Mouse (Mus musculus) thymus, adult 2 months (tissue): ENCODE measurements at regions not wholly inside any gene's neighbourhood (a gene's known extent, or its start where the extent isn't known, plus 50 kb on each side); places are given as distances from the start of the nearest gene placed in this dataset.

Source experiments
- DNase-seq: peaks from one replicate; pipeline ENCODE4 v3.0.0; 2021
- H3K27ac ChIP-seq: fragments of 200-500 bp; 2 replicates; pipeline ENCODE4 v1.5.1; 2012; ENCODE audit warnings: low read length, control low read depth; ENCODE audit not compliant: control insufficient read depth, insufficient read depth
- H3K27me3 ChIP-seq: fragments of 200-500 bp; 2 replicates; pipeline ENCODE4 v1.6.1; 2012; ENCODE audit warnings: mild to moderate bottlenecking, low read length, moderate library complexity, mixed read lengths; ENCODE audit not compliant: control insufficient read depth, insufficient read depth
- H3K36me3 ChIP-seq: fragments of 200-500 bp; 2 replicates; pipeline ENCODE4 v1.6.1; 2012; ENCODE audit warnings: mild to moderate bottlenecking, low read length, moderate library complexity; ENCODE audit not compliant: control insufficient read depth, insufficient read depth
- H3K4me1 ChIP-seq: fragments of 200-500 bp; replicated peaks from 2 replicates; pipeline ENCODE4 v1.6.1; 2012; ENCODE audit warnings: low read length; ENCODE audit not compliant: control insufficient read depth, insufficient read depth
- H3K4me3 ChIP-seq: fragments of 200-500 bp; 2 replicates; pipeline ENCODE4 v1.5.1; 2012; ENCODE audit warnings: mild to moderate bottlenecking, low read length, control low read depth, moderate library complexity; ENCODE audit not compliant: control insufficient read depth, insufficient read depth
- CTCF ChIP-seq: fragments of 200-500 bp; IDR thresholded peaks from 2 replicates; pipeline ENCODE4 v1.5.1; 2012; ENCODE audit warnings: mild to moderate bottlenecking, control low read depth, low read length, moderate library complexity, borderline replicate concordance; ENCODE audit not compliant: control insufficient read depth, poor library complexity, insufficient read depth; ENCODE audit errors: extremely low read depth
- POLR2A ChIP-seq: fragments of 200-500 bp; IDR thresholded peaks from 2 replicates; pipeline ENCODE4 v1.6.1; 2012; ENCODE audit warnings: mild to moderate bottlenecking, low read length, control low read depth, moderate library complexity; ENCODE audit not compliant: control insufficient read depth, poor library complexity, insufficient read depth; ENCODE audit errors: extremely low read depth
- WGBS: fragments of 180-500 bp; shearing (Covaris S2); methylation state at CpG from one replicate; pipeline ENCODE4 v1.1.7; 2018; 5-methylcytosine and 5-hydroxymethylcytosine counted together

GRCm38 (mm10) chr13:52015066-52015465, 168.6 kb downstream of the Gadd45g start:
- WGBS: 91% methylated on average over 4 of the region's 4 CpGs
- Histone ChIP-seq H3K27ac (no peak overlapping the region), H3K36me3 (no peaks in the 10 kb centered on the region), H3K27me3 (no peaks in the 10 kb centered on the region), H3K4me3 (no peak overlapping the region), H3K4me1 (no peaks in the 10 kb centered on the region)
- no peak for DNase-seq
- TF ChIP-seq POLR2A (no peak), CTCF (no peak)

- Histone ChIP-seq H3K27ac (no peak overlapping the region), H3K4me1 (no peaks in the 10 kb centered on the region), H3K4me3 (no peak overlapping the region), H3K36me3 (no peaks in the 10 kb centered on the region), H3K27me3 (no peaks in the 10 kb centered on the region)
- TF ChIP-seq POLR2A: no peak
- no peak for TF ChIP-seq CTCF
- DNase-seq: no peak
- WGBS: 88% methylated on average over 5 of the region's 5 CpGs
Observed at GRCm38 (mm10) chr13:52015496-52015895, 169.0 kb downstream of the Gadd45g start.

- H3K4me1 ChIP-seq: no peaks in the 10 kb centered on the region
- no peak overlapping the region for H3K4me3 ChIP-seq
- H3K36me3 ChIP-seq: no peaks in the 10 kb centered on the region
- no peaks in the 10 kb centered on the region for H3K27me3 ChIP-seq
- DNase-seq: no peak
- no peak overlapping the region for H3K27ac ChIP-seq
- no peak for TF ChIP-seq POLR2A
- TF ChIP-seq CTCF: no peak
- 73% methylated on average over 11 of the region's 11 CpGs for WGBS
Observed at GRCm38 (mm10) chr13:52017598-52018190, 171.2 kb downstream of the Gadd45g start.

GRCm38 (mm10) chr13:52019647-52020046, 173.2 kb downstream of the Gadd45g start:
- no peak overlapping the region for H3K4me3 ChIP-seq
- no peak for DNase-seq
- H3K4me1 ChIP-seq: peaks cover 6% of the 10 kb centered on the region
- H3K36me3 ChIP-seq: no peaks in the 10 kb centered on the region
- 96% methylated on average over 8 of the region's 8 CpGs for WGBS
- no peak overlapping the region for H3K27ac ChIP-seq
- TF ChIP-seq POLR2A: no peak
- no peak for TF ChIP-seq CTCF
- H3K27me3 ChIP-seq: no peaks in the 10 kb centered on the region

GRCm38 (mm10) chr13:52021150-52021549, 174.7 kb downstream of the Gadd45g start:
- 90% methylated on average over 11 of the region's 11 CpGs for whole genome bisulfite sequencing
- no peak for DNase-seq
- H3K36me3 ChIP-seq: no peaks in the 10 kb centered on the region
- no peak for TF ChIP-seq CTCF
- TF ChIP-seq POLR2A: no peak
- H3K4me1 ChIP-seq: peaks cover 15% of the 10 kb centered on the region
- H3K27ac ChIP-seq: no peak overlapping the region
- no peak overlapping the region for H3K4me3 ChIP-seq
- no peaks in the 10 kb centered on the region for H3K27me3 ChIP-seq

- H3K27ac ChIP-seq: no peak overlapping the region
- H3K4me1 ChIP-seq: peaks cover 15% of the 10 kb centered on the region
- H3K27me3 ChIP-seq: no peaks in the 10 kb centered on the region
- no peaks in the 10 kb centered on the region for H3K36me3 ChIP-seq
- H3K4me3 ChIP-seq: no peak overlapping the region
- TF ChIP-seq CTCF (no peak), POLR2A (no peak)
- no peak for DNase-seq
- 89% methylated on average over 6 of the region's 6 CpGs for WGBS
Observed at GRCm38 (mm10) chr13:52021828-52022227, 175.3 kb downstream of the Gadd45g start.

GRCm38 (mm10) chr13:52022529-52022928, 176.1 kb downstream of the Gadd45g start:
- no peaks in the 10 kb centered on the region for H3K36me3 ChIP-seq
- DNase-seq: no peak
- TF ChIP-seq POLR2A: no peak
- TF ChIP-seq CTCF: no peak
- no peaks in the 10 kb centered on the region for H3K27me3 ChIP-seq
- peaks cover 17% of the 10 kb centered on the region for H3K4me1 ChIP-seq
- 96% methylated on average over 4 of the region's 4 CpGs for WGBS
- no peak overlapping the region for H3K4me3 ChIP-seq
- H3K27ac ChIP-seq: no peak overlapping the region
